Mouse (Mus musculus): Measurements from ENCODE around the gene Pex1. TPM values are rescaled to one million over a fixed set of nuclear protein-coding genes. Genes with fewer than 3 reads are reported as not detected.

Pex1 gene
- total and polyA plus RNA-seq, 2 experiments from 2014 or later, result 21.0 to 21.2 TPM

DNA sequence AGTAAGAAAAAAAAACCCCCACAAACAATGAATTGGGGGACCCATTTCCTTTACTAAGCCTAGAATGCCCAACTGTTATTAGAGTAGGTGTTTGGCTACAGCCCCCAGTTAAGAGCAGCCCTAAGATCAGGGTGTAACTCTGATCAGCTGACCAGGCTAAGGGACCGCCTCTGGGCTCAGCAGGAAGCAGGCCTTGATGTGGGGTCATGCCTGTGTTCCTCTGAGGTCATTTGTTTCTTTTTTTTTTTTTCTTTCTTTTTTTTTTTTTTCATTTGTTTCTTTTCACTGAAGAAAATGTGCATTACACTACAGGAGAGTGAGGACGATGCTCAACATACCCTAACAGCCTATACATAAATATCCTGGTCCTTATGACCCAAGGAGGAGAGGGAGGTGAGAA lies 17.9 kb upstream of the Pex1 start:
- Histone ChIP-seq H3K27me3 (ENCODE audit: insufficient read depth, low read length) (no peaks in the 10 kb centered on the region), H3K4me3 (ENCODE audit: low read depth, low read length) (no peak overlapping the region), H3K27ac (ENCODE audit: low read depth, low read length) (no peak overlapping the region), H3K9me3 (ENCODE audit: low read length) (no peaks in the 10 kb centered on the region), H3K9ac (replicated peaks; ENCODE audit: low read length, poor library complexity, severe bottlenecking) (no peak overlapping the region), H3K4me2 (ENCODE audit: low read depth, low read length, poor library complexity, severe bottlenecking) (no peak overlapping the region), H3K36me3 (ENCODE audit: insufficient read depth, low read length) (peaks cover 55% of the 10 kb centered on the region), H3K4me1 (ENCODE audit: insufficient read depth, low read length) (no peaks in the 10 kb centered on the region)
- 89% methylated on average over 2 of the region's 2 CpGs for WGBS
- DNase-seq (ENCODE audit: low spot score) (no peak), ATAC-seq (ENCODE audit: low FRiP score) (no peak)
- no peak for TF ChIP-seq CTCF (IDR thresholded peaks at IDR 0.05)

DNA sequence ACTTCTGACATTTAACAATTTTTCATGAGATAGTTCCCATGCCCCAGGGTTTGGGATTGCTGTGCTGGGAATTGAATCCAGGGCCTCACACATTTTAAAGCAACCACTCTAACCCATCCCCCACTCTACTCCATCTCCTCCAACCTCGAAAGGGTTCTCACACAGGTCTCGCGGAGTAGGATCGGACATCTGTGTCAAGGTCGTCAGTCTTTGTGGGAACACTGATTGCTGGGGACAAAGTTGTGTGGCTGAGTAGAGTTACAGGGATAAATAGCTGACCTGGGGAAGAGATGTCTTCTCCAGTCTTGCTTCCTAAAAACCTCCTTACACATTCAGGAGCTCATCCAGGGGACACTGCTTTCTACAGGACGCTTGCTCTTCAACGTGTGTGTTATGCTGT lies 16.8 kb upstream of the Pex1 start:
- no peak for TF ChIP-seq CTCF (IDR thresholded peaks at IDR 0.05)
- Histone ChIP-seq H3K9ac (replicated peaks; ENCODE audit: low read length, poor library complexity, severe bottlenecking) (no peak overlapping the region), H3K4me2 (ENCODE audit: low read depth, low read length, poor library complexity, severe bottlenecking) (no peak overlapping the region), H3K4me1 (ENCODE audit: insufficient read depth, low read length) (no peaks in the 10 kb centered on the region), H3K9me3 (ENCODE audit: low read length) (no peaks in the 10 kb centered on the region), H3K4me3 (ENCODE audit: low read depth, low read length) (no peak overlapping the region), H3K27ac (ENCODE audit: low read depth, low read length) (no peak overlapping the region), H3K27me3 (ENCODE audit: insufficient read depth, low read length) (no peaks in the 10 kb centered on the region), H3K36me3 (ENCODE audit: insufficient read depth, low read length) (peaks cover 53% of the 10 kb centered on the region)
- DNase-seq (ENCODE audit: low spot score) (no peak), ATAC-seq (ENCODE audit: low FRiP score) (no peak)
- WGBS, result 96% methylated on average over 7 of the region's 7 CpGs

GRCm38 (mm10) chr5:3596399-3596766 lies 517 bp downstream of the Pex1 start, which contains the start of gene Rbm48:
Gene Rbm48 (minus strand): TSS chr5:3596585.
- Histone ChIP-seq H3K4me1 (ENCODE audit: insufficient read depth, low read length) (peaks cover 7% of the 10 kb centered on the region; the same call in 1 of the 2 replicates), H3K4me2 (ENCODE audit: low read depth, low read length, poor library complexity, severe bottlenecking) (peak within 1 kb of the TSS; percentile 72), H3K9ac (replicated peaks; ENCODE audit: low read length, poor library complexity, severe bottlenecking) (peak within 1 kb of the TSS; percentile 77), H3K9me3 (ENCODE audit: low read length) (no peaks in the 10 kb centered on the region), H3K27me3 (ENCODE audit: insufficient read depth, low read length) (no peaks in the 10 kb centered on the region), H3K36me3 (ENCODE audit: insufficient read depth, low read length) (peaks cover 7% of the 10 kb centered on the region), H3K27ac (ENCODE audit: low read depth, low read length) (peak within 1 kb of the TSS; percentile 87), H3K4me3 (ENCODE audit: low read depth, low read length) (peak within 1 kb of the TSS; percentile 72)
- DNase-seq (ENCODE audit: low spot score), result peak; percentile 91
- TF ChIP-seq CTCF (IDR thresholded peaks at IDR 0.05), result peak; percentile 74
- ATAC-seq (ENCODE audit: low FRiP score), result peak; percentile 91
- under 1% methylated on average over 31 of the region's 31 CpGs for WGBS

DNA sequence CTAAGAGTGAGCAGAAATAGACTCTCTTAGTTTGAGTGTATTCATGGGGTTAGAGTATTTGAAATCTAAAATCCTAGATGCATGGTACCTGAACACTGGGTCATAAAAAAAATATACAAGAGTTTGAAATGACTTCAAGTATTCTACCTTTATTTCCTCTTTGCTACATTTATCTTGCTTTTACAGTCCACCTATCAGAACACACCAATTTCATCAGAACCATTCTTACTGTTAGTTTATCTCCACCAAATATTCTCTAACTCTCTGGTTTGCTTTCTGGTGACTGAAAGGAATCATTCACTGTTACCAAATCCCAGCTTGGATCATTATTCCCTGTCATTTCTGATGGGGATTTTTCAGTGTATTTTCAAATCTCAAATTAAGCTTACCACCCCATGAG lies 1.3 kb downstream of the Pex1 start:
- H3K27me3 ChIP-seq (ENCODE audit: insufficient read depth, low read length), result no peaks in the 10 kb centered on the region
- peak overlapping the region; percentile 72 for H3K4me3 ChIP-seq (ENCODE audit: low read depth, low read length)
- H3K4me1 ChIP-seq (ENCODE audit: insufficient read depth, low read length), result peaks cover 7% of the 10 kb centered on the region; the same call in 1 of the 2 replicates
- 0 out of 2 replicates have a peak, but pooled peaks cover 2% of the 10 kb centered on the region for H3K36me3 ChIP-seq (ENCODE audit: insufficient read depth, low read length)
- H3K4me2 ChIP-seq (ENCODE audit: low read depth, low read length, poor library complexity, severe bottlenecking), result peak overlapping the region; percentile 72
- no peak for ATAC-seq (ENCODE audit: low FRiP score)
- DNase-seq (ENCODE audit: low spot score), result no peak
- no peak for TF ChIP-seq CTCF (IDR thresholded peaks at IDR 0.05)
- H3K9ac ChIP-seq (replicated peaks; ENCODE audit: low read length, poor library complexity, severe bottlenecking), result peak overlapping the region; percentile 77; the same call in 1 of the 2 replicates
- no peak overlapping the region for H3K27ac ChIP-seq (ENCODE audit: low read depth, low read length)
- no peaks in the 10 kb centered on the region for H3K9me3 ChIP-seq (ENCODE audit: low read length)

GRCm38 (mm10) chr5:3598766-3599165 lies 2.9 kb downstream of the Pex1 start:
- ATAC-seq (ENCODE audit: low FRiP score) (no peak), DNase-seq (ENCODE audit: low spot score) (no peak)
- Histone ChIP-seq H3K27me3 (ENCODE audit: insufficient read depth, low read length) (no peaks in the 10 kb centered on the region), H3K9me3 (ENCODE audit: low read length) (no peaks in the 10 kb centered on the region), H3K4me1 (ENCODE audit: insufficient read depth, low read length) (peaks cover 7% of the 10 kb centered on the region; the same call in 1 of the 2 replicates), H3K36me3 (ENCODE audit: insufficient read depth, low read length) (0 out of 2 replicates have a peak, but pooled peaks cover under 1% of the 10 kb centered on the region), H3K9ac (replicated peaks; ENCODE audit: low read length, poor library complexity, severe bottlenecking) (no peak overlapping the region), H3K4me2 (ENCODE audit: low read depth, low read length, poor library complexity, severe bottlenecking) (no peak overlapping the region), H3K4me3 (ENCODE audit: low read depth, low read length) (no peak overlapping the region), H3K27ac (ENCODE audit: low read depth, low read length) (no peak overlapping the region)
- 95% methylated on average over 5 of the region's 5 CpGs for WGBS
- no peak for TF ChIP-seq CTCF (IDR thresholded peaks at IDR 0.05)

DNA sequence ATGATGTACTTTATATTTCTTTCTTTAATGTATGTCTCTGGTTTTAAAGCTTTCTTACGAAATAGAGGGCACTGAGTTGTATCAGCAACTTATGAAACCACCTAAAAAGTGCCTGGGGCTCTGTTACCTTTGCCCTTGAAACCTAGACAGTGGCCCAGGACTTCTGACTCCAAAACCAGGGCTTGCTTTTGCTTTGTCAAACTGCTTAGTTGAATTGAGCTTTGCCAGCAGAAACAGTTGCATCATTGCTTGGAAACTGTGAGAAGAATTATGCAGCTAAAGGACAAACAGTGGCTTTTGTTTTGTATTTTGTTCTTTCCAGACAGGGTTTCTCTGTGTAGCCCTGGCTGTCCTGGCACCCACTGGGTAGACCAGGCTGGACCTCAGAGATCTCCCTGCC lies 4.4 kb downstream of the Pex1 start:
- H3K36me3 ChIP-seq (ENCODE audit: insufficient read depth, low read length), result peaks cover 14% of the 10 kb centered on the region
- no peak overlapping the region for H3K27ac ChIP-seq (ENCODE audit: low read depth, low read length)
- no peaks in the 10 kb centered on the region for H3K9me3 ChIP-seq (ENCODE audit: low read length)
- no peak for ATAC-seq (ENCODE audit: low FRiP score)
- TF ChIP-seq CTCF (IDR thresholded peaks at IDR 0.05), result no peak
- no peaks in the 10 kb centered on the region for H3K27me3 ChIP-seq (ENCODE audit: insufficient read depth, low read length)
- peaks cover 3% of the 10 kb centered on the region; the same call in 1 of the 2 replicates for H3K4me1 ChIP-seq (ENCODE audit: insufficient read depth, low read length)
- H3K9ac ChIP-seq (replicated peaks; ENCODE audit: low read length, poor library complexity, severe bottlenecking), result no peak overlapping the region
- no peak overlapping the region for H3K4me2 ChIP-seq (ENCODE audit: low read depth, low read length, poor library complexity, severe bottlenecking)
- DNase-seq (ENCODE audit: low spot score), result no peak
- no peak overlapping the region for H3K4me3 ChIP-seq (ENCODE audit: low read depth, low read length)
- WGBS, result 77% methylated on average over 1 of the region's 1 CpGs

Measured in midbrain, postnatal 0 days (tissue).